Mouse (Mus musculus) embryonic fibroblast, embryonic 13.5 days (primary cell): ENCODE results near the gene Thbs2.

Experiments
- CTCF ChIP-seq: IDR thresholded peaks from 2 replicates; pipeline ENCODE4 v1.5.1; 2011; ENCODE audit warnings: mild to moderate bottlenecking, control low read depth, low read length, moderate library complexity, borderline replicate concordance; ENCODE audit not compliant: insufficient read depth
- POLR2A ChIP-seq: IDR thresholded peaks from 2 replicates; pipeline ENCODE4 v1.6.1; 2011; ENCODE audit warnings: low read depth, mild to moderate bottlenecking, control low read depth, low read length, moderate library complexity

DNA sequence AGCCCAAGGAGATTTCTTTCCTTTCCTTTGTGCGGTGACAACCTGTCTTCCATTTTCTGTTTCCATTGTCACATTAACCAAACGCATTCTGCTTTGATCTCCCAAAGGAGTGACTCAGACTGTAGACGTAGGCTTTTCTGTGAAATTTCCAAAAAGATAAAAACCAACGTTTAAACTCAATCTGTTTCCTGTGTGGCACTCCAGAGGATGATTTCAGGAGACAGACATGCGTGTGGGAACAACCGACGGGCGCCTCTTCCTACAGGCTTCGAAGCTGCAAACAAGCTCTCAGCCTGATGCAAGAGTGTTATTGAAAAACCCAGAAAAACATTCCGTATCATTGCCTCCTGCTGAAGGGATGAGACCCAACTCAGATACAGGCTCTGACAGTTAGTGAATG, 39.9 kb upstream of the Thbs2 start:
- TF ChIP-seq POLR2A, result no peak
- TF ChIP-seq CTCF, result no peak
